Mouse (Mus musculus): Measurements from ENCODE around the gene Uqcr11. TPM values are rescaled to one million over a fixed set of nuclear protein-coding genes. Genes with fewer than 3 reads are reported as not detected.

The Uqcr11 gene
- polyA plus RNA-seq, 1 experiment from 2014 or later = 519 TPM

GRCm38 (mm10) chr10:80382641-80383365 is 23.8 kb downstream of the Uqcr11 start:
- no peak for ATAC-seq (ENCODE audit: low read depth)
- Histone ChIP-seq H3K27me3 (ENCODE audit: control insufficient read depth, insufficient read depth, low read depth, low read length) (peaks cover 6% of the 10 kb centered on the region), H3K9me3 (replicated peaks; ENCODE audit: control insufficient read depth, low read length) (no peaks in the 10 kb centered on the region), H3K4me3 (ENCODE audit: low read depth, low read length) (no peak overlapping the region), H3K36me3 (ENCODE audit: control insufficient read depth, insufficient read depth) (peaks cover 17% of the 10 kb centered on the region), H3K4me2 (ENCODE audit: low read depth, low read length) (no peak overlapping the region), H3K27ac (ENCODE audit: low read length) (no peak overlapping the region), H3K4me1 (ENCODE audit: control insufficient read depth, low read depth, low read length) (peaks cover 41% of the 10 kb centered on the region), H3K9ac (ENCODE audit: low read depth, low read length) (no peak overlapping the region)
- WGBS (ENCODE audit: insufficient replicate concordance) = 81% methylated on average over 7 of the region's 7 CpGs

GRCm38 (mm10) chr10:80377716-80378115 is 28.9 kb downstream of the Uqcr11 start:
- no peaks in the 10 kb centered on the region for H3K9me3 ChIP-seq (replicated peaks; ENCODE audit: control insufficient read depth, low read length)
- WGBS (ENCODE audit: insufficient replicate concordance) = 45% methylated on average over 10 of the region's 10 CpGs
- H3K4me3 ChIP-seq (ENCODE audit: low read depth, low read length) = no peak overlapping the region
- ATAC-seq (ENCODE audit: low read depth) = no peak
- H3K36me3 ChIP-seq (ENCODE audit: control insufficient read depth, insufficient read depth) = peaks cover 17% of the 10 kb centered on the region
- no peak overlapping the region for H3K4me2 ChIP-seq (ENCODE audit: low read depth, low read length)
- H3K27ac ChIP-seq (ENCODE audit: low read length) = no peak overlapping the region
- no peaks in the 10 kb centered on the region for H3K4me1 ChIP-seq (ENCODE audit: control insufficient read depth, low read depth, low read length)
- H3K9ac ChIP-seq (ENCODE audit: low read depth, low read length) = no peak overlapping the region
- peaks cover 2% of the 10 kb centered on the region for H3K27me3 ChIP-seq (ENCODE audit: control insufficient read depth, insufficient read depth, low read depth, low read length)

GRCm38 (mm10) chr10:80376160-80376559 is 30.5 kb downstream of the Uqcr11 start:
- H3K4me3 ChIP-seq (ENCODE audit: low read depth, low read length) = no peak overlapping the region
- no peaks in the 10 kb centered on the region for H3K4me1 ChIP-seq (ENCODE audit: control insufficient read depth, low read depth, low read length)
- no peaks in the 10 kb centered on the region for H3K9me3 ChIP-seq (replicated peaks; ENCODE audit: control insufficient read depth, low read length)
- no peak overlapping the region for H3K27ac ChIP-seq (ENCODE audit: low read length)
- H3K36me3 ChIP-seq (ENCODE audit: control insufficient read depth, insufficient read depth) = peaks cover 4% of the 10 kb centered on the region; the same call in 1 of the 2 replicates
- H3K9ac ChIP-seq (ENCODE audit: low read depth, low read length) = no peak overlapping the region
- peaks cover 8% of the 10 kb centered on the region for H3K27me3 ChIP-seq (ENCODE audit: control insufficient read depth, insufficient read depth, low read depth, low read length)
- WGBS (ENCODE audit: insufficient replicate concordance) = 3% methylated on average over 7 of the region's 7 CpGs
- ATAC-seq (ENCODE audit: low read depth) = peak; percentile 27; the same call in 1 of the 2 replicates
- H3K4me2 ChIP-seq (ENCODE audit: low read depth, low read length) = no peak overlapping the region

GRCm38 (mm10) chr10:80374063-80374462 is 32.6 kb downstream of the Uqcr11 start:
- Histone ChIP-seq H3K4me3 (ENCODE audit: low read depth, low read length) (no peak overlapping the region), H3K9ac (ENCODE audit: low read depth, low read length) (no peak overlapping the region), H3K27me3 (ENCODE audit: control insufficient read depth, insufficient read depth, low read depth, low read length) (peaks cover 8% of the 10 kb centered on the region), H3K36me3 (ENCODE audit: control insufficient read depth, insufficient read depth) (no peaks in the 10 kb centered on the region), H3K27ac (ENCODE audit: low read length) (no peak overlapping the region), H3K4me1 (ENCODE audit: control insufficient read depth, low read depth, low read length) (no peaks in the 10 kb centered on the region), H3K9me3 (replicated peaks; ENCODE audit: control insufficient read depth, low read length) (no peaks in the 10 kb centered on the region), H3K4me2 (ENCODE audit: low read depth, low read length) (no peak overlapping the region)
- WGBS (ENCODE audit: insufficient replicate concordance) = 16% methylated on average over 6 of the region's 6 CpGs
- ATAC-seq (ENCODE audit: low read depth) = no peak

GRCm38 (mm10) chr10:80372706-80373105 is 33.9 kb downstream of the Uqcr11 start:
- no peak for ATAC-seq (ENCODE audit: low read depth)
- Histone ChIP-seq H3K27me3 (ENCODE audit: control insufficient read depth, insufficient read depth, low read depth, low read length) (peaks cover 8% of the 10 kb centered on the region), H3K27ac (ENCODE audit: low read length) (no peak overlapping the region), H3K4me2 (ENCODE audit: low read depth, low read length) (no peak overlapping the region), H3K36me3 (ENCODE audit: control insufficient read depth, insufficient read depth) (no peaks in the 10 kb centered on the region), H3K4me1 (ENCODE audit: control insufficient read depth, low read depth, low read length) (no peaks in the 10 kb centered on the region), H3K9me3 (replicated peaks; ENCODE audit: control insufficient read depth, low read length) (no peaks in the 10 kb centered on the region), H3K4me3 (ENCODE audit: low read depth, low read length) (no peak overlapping the region), H3K9ac (ENCODE audit: low read depth, low read length) (no peak overlapping the region)
- WGBS (ENCODE audit: insufficient replicate concordance) = 74% methylated on average over 6 of the region's 6 CpGs

GRCm38 (mm10) chr10:80371983-80372382 is 34.6 kb downstream of the Uqcr11 start:
- no peak for ATAC-seq (ENCODE audit: low read depth)
- H3K4me3 ChIP-seq (ENCODE audit: low read depth, low read length) = no peak overlapping the region
- 47% methylated on average over 9 of the region's 9 CpGs for WGBS (ENCODE audit: insufficient replicate concordance)
- peaks cover 13% of the 10 kb centered on the region for H3K27me3 ChIP-seq (ENCODE audit: control insufficient read depth, insufficient read depth, low read depth, low read length)
- H3K4me2 ChIP-seq (ENCODE audit: low read depth, low read length) = no peak overlapping the region
- no peak overlapping the region for H3K27ac ChIP-seq (ENCODE audit: low read length)
- H3K9ac ChIP-seq (ENCODE audit: low read depth, low read length) = no peak overlapping the region
- no peaks in the 10 kb centered on the region for H3K9me3 ChIP-seq (replicated peaks; ENCODE audit: control insufficient read depth, low read length)
- H3K36me3 ChIP-seq (ENCODE audit: control insufficient read depth, insufficient read depth) = no peaks in the 10 kb centered on the region
- H3K4me1 ChIP-seq (ENCODE audit: control insufficient read depth, low read depth, low read length) = no peaks in the 10 kb centered on the region

GRCm38 (mm10) chr10:80371411-80371966 is 35.1 kb downstream of the Uqcr11 start:
- Histone ChIP-seq H3K4me3 (ENCODE audit: low read depth, low read length) (no peak overlapping the region), H3K36me3 (ENCODE audit: control insufficient read depth, insufficient read depth) (no peaks in the 10 kb centered on the region), H3K9ac (ENCODE audit: low read depth, low read length) (no peak overlapping the region), H3K4me2 (ENCODE audit: low read depth, low read length) (no peak overlapping the region), H3K27me3 (ENCODE audit: control insufficient read depth, insufficient read depth, low read depth, low read length) (peaks cover 13% of the 10 kb centered on the region), H3K27ac (ENCODE audit: low read length) (no peak overlapping the region), H3K9me3 (replicated peaks; ENCODE audit: control insufficient read depth, low read length) (no peaks in the 10 kb centered on the region), H3K4me1 (ENCODE audit: control insufficient read depth, low read depth, low read length) (no peaks in the 10 kb centered on the region)
- WGBS (ENCODE audit: insufficient replicate concordance) = 10% methylated on average over 12 of the region's 12 CpGs
- ATAC-seq (ENCODE audit: low read depth) = no peak

GRCm38 (mm10) chr10:80369995-80370747 is 36.5 kb downstream of the Uqcr11 start:
- Histone ChIP-seq H3K4me1 (ENCODE audit: control insufficient read depth, low read depth, low read length) (no peaks in the 10 kb centered on the region), H3K9me3 (replicated peaks; ENCODE audit: control insufficient read depth, low read length) (no peaks in the 10 kb centered on the region), H3K27me3 (ENCODE audit: control insufficient read depth, insufficient read depth, low read depth, low read length) (peaks cover 14% of the 10 kb centered on the region), H3K4me2 (ENCODE audit: low read depth, low read length) (no peak overlapping the region), H3K36me3 (ENCODE audit: control insufficient read depth, insufficient read depth) (no peaks in the 10 kb centered on the region), H3K27ac (ENCODE audit: low read length) (no peak overlapping the region), H3K9ac (ENCODE audit: low read depth, low read length) (no peak overlapping the region), H3K4me3 (ENCODE audit: low read depth, low read length) (no peak overlapping the region)
- WGBS (ENCODE audit: insufficient replicate concordance) = 65% methylated on average over 21 of the region's 21 CpGs
- ATAC-seq (ENCODE audit: low read depth) = no peak

- H3K36me3 ChIP-seq (ENCODE audit: control insufficient read depth, insufficient read depth) = no peaks in the 10 kb centered on the region
- H3K9ac ChIP-seq (ENCODE audit: low read depth, low read length) = no peak overlapping the region
- H3K27me3 ChIP-seq (ENCODE audit: control insufficient read depth, insufficient read depth, low read depth, low read length) = peaks cover 28% of the 10 kb centered on the region
- H3K4me3 ChIP-seq (ENCODE audit: low read depth, low read length) = no peak overlapping the region
- H3K9me3 ChIP-seq (replicated peaks; ENCODE audit: control insufficient read depth, low read length) = no peaks in the 10 kb centered on the region
- ATAC-seq (ENCODE audit: low read depth) = no peak
- H3K27ac ChIP-seq (ENCODE audit: low read length) = no peak overlapping the region
- H3K4me2 ChIP-seq (ENCODE audit: low read depth, low read length) = no peak overlapping the region
- 72% methylated on average over 6 of the region's 6 CpGs for WGBS (ENCODE audit: insufficient replicate concordance)
- no peaks in the 10 kb centered on the region for H3K4me1 ChIP-seq (ENCODE audit: control insufficient read depth, low read depth, low read length)
Observed at GRCm38 (mm10) chr10:80368392-80368791, 38.2 kb downstream of the Uqcr11 start.
